Mouse (Mus musculus) cerebellum, adult 9-11 months (tissue): ENCODE results near the gene Bmp8a.
"Not testable (repeated sequence)": the region's sequence is repeated elsewhere in the genome, so short reads cannot be mapped to it uniquely, and the experiment has no call there.

Source experiments
- DNase-seq: peaks from one replicate; pipeline ENCODE4 v3.0.0; 2022

Bmp8a gene

DNA sequence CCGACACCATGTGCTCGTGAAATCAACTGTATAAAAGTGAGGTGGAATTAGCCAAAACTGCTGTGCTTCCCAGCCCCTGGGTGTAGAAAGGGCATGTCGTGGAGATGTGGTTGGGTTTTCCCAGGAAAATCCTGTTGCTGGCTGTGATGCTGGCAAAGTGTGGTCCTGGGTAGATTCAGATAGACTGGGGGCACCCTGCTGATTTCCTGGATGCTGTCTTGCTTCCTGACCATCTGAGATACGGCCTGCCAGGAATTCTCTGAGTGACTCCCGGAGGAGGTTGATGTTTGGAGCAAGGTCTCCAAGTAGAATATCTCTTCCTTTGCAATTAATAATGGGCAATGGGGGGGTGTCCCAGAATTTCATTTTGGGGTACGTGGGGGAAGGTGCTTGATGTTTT, 14.1 kb downstream of the Bmp8a start:
- DNase-seq, result peak; percentile 50

DNA sequence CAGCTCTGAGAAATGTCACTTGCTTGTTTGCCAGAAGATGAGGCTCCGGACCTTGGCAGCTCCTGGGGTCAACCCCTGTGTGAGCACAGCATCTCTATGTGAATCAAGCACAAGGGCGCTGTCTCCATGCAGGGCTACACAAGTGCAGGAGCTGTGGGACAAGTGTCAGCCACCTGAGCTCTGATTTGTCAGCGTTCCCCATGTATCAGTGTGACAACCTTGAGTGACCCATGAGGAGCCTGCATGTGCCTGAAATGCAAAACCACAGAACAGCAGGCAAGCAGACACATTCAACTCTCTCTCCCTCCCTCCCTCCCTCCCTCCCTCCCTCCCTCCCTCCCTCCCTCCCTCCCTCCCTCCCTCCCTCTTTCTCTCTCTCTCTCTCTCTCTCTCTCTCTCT, 15.4 kb downstream of the Bmp8a start:
- DNase-seq, result no peak

- DNase-seq, result no peak
Measured at GRCm38 (mm10) chr4:123326087-123326486, 17.0 kb downstream of the Bmp8a start.

GRCm38 (mm10) chr4:123323534-123323933, 19.5 kb downstream of the Bmp8a start, which contains the start of gene Oxct2a:
TSS of gene Oxct2a (minus strand) at chr4:123323634.
- DNase-seq, result no peak

GRCm38 (mm10) chr4:123322910-123323309, 20.1 kb downstream of the Bmp8a start:
- not testable (repeated sequence) for DNase-seq

DNA sequence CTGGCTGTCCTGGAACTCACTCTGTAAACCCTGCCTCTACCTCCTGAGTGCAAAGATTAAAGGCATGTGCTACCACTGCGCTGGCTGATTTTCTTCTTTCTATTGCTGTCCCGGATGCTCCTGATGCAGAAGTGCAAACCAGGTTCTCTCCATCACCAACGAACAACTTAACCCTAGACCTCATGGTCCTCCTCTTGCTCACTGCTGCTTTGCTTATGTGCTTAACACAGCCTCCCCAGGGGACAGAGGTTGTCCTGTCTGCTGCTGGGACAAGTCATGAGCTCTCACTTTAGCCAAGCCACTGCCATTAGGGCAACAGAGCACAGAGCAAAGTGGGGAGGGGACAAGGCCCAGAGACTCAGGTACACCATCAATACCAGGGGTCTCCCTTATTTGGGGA, 28.6 kb downstream of the Bmp8a start:
- DNase-seq, result no peak

DNA sequence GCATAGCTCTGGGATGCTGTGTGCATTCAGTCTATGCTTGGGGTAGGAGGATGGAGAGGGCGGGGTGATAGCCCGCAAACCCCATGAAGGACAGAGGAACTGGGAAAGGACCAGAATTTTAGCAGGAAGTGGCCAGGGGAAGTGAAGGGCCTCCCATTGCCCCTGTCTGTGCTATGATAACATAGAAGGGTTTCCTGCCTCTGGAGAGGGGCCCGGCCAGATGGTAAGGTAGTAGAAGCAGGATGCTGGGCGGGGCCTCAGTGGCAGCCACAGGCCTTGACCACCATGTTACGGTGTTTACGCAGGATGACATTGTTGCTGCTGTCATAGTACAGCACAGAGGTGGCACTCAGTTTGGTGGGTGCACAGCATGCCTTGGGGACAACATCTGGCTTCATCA, 30.0 kb downstream of the Bmp8a start:
- no peak for DNase-seq

DNA sequence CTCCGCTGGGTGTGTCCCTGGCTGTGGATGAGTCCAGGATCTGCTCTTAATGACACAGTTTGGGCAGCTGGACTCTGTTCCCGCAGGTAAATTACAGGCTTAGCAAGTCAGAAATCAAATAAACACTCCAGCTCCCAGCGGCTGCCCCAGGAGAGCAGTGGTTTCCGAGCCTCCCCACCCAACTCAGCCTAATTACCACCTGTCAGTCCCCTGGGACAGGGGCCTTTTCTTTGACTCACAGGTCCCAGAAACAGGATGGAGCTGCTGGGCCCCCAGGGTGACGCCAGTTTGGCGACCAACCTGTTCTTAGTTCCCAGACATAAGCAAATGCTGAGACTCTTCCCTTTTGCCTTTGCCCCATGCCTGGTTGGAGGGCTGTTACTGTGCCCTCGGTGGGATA, 31.2 kb downstream of the Bmp8a start:
- no peak for DNase-seq

- DNase-seq, result no peak
Measured at GRCm38 (mm10) chr4:123308292-123308691, 34.8 kb downstream of the Bmp8a start.

DNA sequence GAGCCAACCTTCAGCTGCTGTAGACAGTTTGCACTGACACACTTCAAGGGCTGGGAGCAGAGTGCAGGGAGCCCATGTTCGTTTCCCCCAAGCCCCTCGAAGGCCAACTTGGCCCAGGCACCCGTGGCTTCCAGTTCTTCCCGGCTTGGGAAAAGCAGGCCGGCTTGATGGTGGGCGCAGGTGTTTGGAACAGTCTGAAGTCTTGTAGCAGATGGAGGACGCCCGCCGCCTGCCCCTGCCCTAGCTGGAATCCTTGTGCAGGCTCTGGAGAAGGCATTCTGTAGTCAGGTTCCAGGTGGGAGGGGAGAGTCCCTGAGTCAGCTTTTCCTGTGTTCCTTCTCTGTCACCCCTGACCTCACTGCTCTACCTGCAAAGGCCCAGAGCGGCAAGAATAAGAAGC, 36.1 kb downstream of the Bmp8a start:
- no peak for DNase-seq

- peak; percentile 24 for DNase-seq
Measured at GRCm38 (mm10) chr4:123305789-123306188, 37.3 kb downstream of the Bmp8a start.

DNA sequence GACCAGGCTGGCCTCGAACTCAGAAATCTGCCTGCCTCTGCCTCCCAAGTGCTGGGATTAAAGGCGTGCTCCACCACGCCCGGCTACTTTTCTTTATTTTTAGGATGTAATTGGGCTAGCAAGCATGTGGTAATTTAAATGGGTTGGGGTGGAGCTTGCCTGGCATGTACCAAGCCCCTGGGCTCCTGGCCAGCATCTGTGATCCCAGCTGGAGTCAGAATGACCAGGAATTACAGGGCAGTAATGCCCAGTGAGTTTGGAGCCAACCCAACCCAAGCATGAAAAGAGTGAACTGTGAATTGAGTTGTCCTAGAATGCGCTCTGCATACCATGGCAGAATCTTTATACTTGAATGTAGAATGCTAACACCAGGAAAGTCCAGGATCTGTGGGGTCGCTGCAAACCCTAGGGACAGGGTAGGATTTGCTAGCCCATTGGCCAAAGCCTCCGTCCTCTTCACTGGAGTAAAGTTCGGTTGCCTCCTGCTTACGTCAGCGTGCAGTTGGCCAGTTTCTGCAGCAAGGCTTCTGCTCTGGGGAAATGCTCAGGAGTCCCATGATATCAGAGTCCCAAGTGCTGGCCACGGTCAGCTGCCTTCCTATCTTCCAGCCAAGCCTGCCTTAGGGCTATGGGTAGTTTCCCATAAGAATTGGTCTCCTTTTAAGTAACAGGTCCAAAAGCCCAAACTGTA, 43.9 kb downstream of the Bmp8a start:
- peak; percentile 47 for DNase-seq

DNA sequence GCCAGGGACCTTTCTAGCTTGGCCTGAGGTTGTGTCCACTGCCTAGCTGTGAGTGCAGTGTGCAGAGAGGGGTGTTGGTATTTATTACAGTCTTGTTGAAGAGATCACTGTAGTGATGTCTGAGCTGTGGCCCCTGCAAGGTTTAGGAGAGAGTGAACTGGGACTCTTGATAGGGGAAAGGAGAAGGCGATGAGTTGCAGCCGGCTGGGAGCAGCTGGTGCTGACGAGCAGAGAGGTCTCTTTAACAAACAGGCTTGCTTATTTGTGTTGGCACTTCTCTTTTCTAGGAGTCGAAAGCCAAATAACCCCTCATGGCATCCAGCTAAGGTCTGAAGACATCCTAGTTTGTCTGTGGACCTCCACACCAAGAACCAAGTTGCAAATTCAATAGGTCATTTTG, 44.8 kb downstream of the Bmp8a start:
- DNase-seq, result no peak

- no peak for DNase-seq
Measured at GRCm38 (mm10) chr4:123297195-123297960, 45.7 kb downstream of the Bmp8a start.

GRCm38 (mm10) chr4:123296148-123296534, 46.9 kb downstream of the Bmp8a start:
- DNase-seq, result no peak

DNA sequence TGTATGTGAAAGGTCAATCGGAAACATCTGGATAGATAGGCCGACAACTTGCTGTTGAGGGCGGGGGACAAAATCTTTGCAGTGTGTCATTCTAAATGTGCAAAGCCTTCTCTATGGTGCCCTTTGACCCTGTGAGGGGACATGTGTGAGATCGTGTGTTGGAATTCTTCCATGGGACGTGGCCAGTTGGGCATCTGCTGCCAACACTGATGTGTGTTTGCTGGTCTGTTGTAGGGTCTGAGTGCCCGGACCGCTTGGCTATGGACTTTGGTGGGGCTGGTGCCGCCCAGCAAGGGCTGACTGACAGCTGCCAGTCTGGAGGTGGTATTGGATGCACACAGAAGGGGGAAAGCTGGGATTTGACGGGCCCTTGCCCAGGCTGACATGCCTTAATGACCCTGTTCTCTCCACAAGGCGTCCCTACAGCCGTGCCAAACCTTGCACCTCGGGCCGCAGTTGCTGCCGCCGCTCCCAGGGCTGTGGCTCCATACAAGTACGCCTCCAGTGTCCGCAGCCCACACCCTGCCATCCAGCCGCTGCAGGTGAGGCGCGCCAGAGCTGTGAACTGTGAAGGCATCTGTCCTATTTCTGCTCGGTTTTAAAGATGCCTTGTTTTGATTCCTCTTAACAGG, 47.4 kb downstream of the Bmp8a start:
- no peak for DNase-seq

- not testable (repeated sequence) for DNase-seq
Measured at GRCm38 (mm10) chr4:123295026-123295425, 48.0 kb downstream of the Bmp8a start.

DNA sequence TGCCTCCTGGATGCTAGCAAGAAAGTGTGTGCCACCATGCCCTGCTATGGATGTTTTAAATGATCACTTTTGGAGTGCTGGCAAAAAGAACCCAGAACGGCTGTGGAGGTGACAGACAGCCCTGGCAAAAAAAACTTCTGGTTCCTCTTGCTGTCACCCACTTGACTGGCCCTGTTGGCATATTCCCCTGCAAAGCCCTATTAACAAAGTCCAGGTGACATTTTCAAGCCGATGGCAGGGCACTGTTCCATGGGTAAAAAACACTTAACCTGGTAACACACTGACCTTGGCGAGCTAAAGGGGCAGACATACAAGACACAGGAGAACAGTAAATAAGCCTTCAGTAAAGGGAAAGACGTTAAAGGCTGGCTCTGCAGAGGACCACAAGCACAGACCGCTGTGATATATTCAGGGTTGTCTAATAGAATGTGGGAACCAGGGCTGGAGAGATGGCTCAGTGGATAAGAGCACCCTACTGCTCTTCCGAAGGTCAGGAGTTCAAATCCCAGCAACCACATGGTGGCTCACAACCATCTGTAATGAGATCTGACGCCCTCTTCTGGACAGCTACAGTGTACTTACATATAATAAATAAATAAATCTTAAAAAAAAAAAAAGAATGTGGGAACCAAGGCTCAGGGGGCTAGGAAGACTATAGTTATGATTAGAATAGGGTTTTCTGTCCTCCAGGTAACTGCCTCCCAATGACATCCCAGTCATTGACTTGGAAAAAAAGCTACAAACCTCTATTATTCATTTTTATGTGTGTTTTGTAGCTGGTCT, 49.2 kb downstream of the Bmp8a start:
- no peak for DNase-seq

DNA sequence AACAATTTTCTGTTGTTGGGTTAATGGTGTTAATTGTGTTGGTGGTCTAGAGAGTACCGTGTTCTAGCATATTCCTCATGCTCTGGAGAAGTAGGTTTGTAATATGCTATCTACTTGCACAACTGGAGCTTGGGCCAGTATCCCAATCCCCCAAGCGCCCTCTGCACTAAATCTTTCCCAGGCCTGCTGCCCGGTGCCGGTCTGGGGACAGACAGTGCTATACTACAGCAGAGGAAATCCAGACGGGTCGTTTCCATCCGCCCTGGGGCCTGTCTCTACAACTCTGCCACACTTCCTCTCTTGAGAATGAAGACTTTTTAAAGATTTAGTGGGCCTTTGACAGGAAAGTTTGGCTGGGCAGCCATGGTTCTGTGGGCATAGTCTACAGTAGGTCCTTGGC, 50.1 kb downstream of the Bmp8a start:
- no peak for DNase-seq

GRCm38 (mm10) chr4:123292390-123292789, 50.7 kb downstream of the Bmp8a start:
- DNase-seq, result no peak

GRCm38 (mm10) chr4:123289038-123289437, 54.0 kb downstream of the Bmp8a start:
- DNase-seq, result no peak

DNA sequence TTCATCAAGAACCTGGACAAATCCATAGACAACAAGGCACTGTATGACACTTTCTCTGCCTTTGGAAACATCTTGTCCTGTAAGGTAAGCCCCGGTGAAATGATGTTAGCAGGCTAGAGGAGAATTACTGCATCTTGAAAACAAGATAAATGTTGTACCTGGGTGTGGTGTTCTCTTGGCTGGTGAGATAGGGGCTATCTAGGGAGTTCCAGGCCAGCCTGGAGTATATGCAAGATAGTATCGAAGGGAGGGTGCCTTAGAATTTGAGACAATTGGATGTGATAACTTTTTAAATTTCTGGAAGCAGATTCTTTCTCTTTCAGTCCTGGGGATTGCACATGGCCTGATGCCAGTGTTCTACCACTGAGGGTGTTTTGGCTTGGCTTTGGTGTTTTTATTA, 56.3 kb downstream of the Bmp8a start:
- no peak for DNase-seq
